In genomic region chr9:95167806-95168205, GRCm38 (mm10) we compare ENCODE assay signal across 16 mouse cellular contexts.
"Had no signal": no experiment of that assay in that cellular context is flagged by ENCODE, and none has a peak within 500 bp of the region (broad histone marks: within the 10 kb centered on the region; RNA-seq: fewer than 3 reads in every experiment).

No protein-coding gene starts in this region.

- H3K36me3 ChIP-seq: embryonic facial prominence, embryonic 10.5 days; embryonic facial prominence, embryonic 12.5 days; embryonic facial prominence, embryonic 13.5 days; embryonic facial prominence, embryonic 15.5 days; forebrain, embryonic 10.5 days had no signal

- H3K27me3 ChIP-seq: embryonic facial prominence, embryonic 12.5 days; embryonic facial prominence, embryonic 13.5 days; embryonic facial prominence, embryonic 15.5 days; forebrain, embryonic 13.5 days had no signal

- H3K27ac ChIP-seq: embryonic facial prominence, embryonic 10.5 days; embryonic facial prominence, embryonic 12.5 days; embryonic facial prominence, embryonic 13.5 days; forebrain, embryonic 10.5 days; gastrocnemius, adult 2 months; heart, adult 2 months had no signal

- DNase-seq: embryo, embryonic 11 days; gastrocnemius, adult 2 months; gastrocnemius, postnatal 10 days; gastrocnemius, postnatal 14 days; gastrocnemius, postnatal 25 days; gastrocnemius, postnatal 36 days; heart, adult 18-20 months; heart, adult 2 months had no signal

- H3K4me3 ChIP-seq: embryonic facial prominence, embryonic 10.5 days; embryonic facial prominence, embryonic 12.5 days; embryonic facial prominence, embryonic 13.5 days; embryonic facial prominence, embryonic 15.5 days; erythroblast, embryonic 14.5 days; forebrain, embryonic 10.5 days; forebrain, embryonic 13.5 days; gastrocnemius, adult 2 months; heart, adult 2 months had no signal

- H3K9me3 ChIP-seq: embryonic facial prominence, embryonic 10.5 days; embryonic facial prominence, embryonic 12.5 days; embryonic facial prominence, embryonic 13.5 days; embryonic facial prominence, embryonic 15.5 days; forebrain, embryonic 10.5 days; forebrain, embryonic 13.5 days had no signal

- H3K4me1 ChIP-seq: embryonic facial prominence, embryonic 10.5 days; embryonic facial prominence, embryonic 12.5 days; embryonic facial prominence, embryonic 13.5 days; forebrain, embryonic 10.5 days; forebrain, embryonic 13.5 days had no signal

- H3K9ac ChIP-seq: embryonic facial prominence, embryonic 12.5 days; embryonic facial prominence, embryonic 13.5 days; embryonic facial prominence, embryonic 15.5 days; forebrain, embryonic 13.5 days; forebrain, postnatal 0 days had no signal

- H3K4me2 ChIP-seq: embryonic facial prominence, embryonic 12.5 days; embryonic facial prominence, embryonic 13.5 days; embryonic facial prominence, embryonic 15.5 days; forebrain, embryonic 13.5 days had no signal
